ENCODE assay signal across 32 mouse cellular contexts in the genomic region with DNA sequence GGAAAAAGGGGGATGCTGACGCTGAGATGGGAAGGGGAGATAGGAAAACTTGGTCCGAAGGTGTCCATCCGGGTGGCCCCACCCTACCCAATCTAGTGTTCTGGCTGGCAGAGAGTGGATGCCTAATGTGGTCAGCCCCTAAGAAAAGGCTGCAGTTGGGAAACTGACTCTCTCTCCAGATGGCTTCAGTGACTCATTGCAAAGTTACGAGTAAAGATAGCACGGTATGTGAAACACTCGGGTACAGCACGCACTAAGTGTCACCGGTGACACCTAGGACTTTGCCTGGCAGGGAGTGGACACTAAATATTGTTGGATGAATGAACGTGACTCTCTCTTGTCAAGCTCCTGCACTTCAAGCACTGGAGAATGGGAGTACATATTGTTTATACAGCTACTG. TPM values are rescaled to one million over a fixed set of nuclear protein-coding genes. Genes with fewer than 3 reads are reported as not detected.
DNase-seq lines count a peak whose midpoint lies in the region; ATAC-seq and TF ChIP-seq lines count a peak whose summit lies in the region.
"Had no signal": no experiment of that assay in that cellular context is flagged by ENCODE, and none has a peak within 500 bp of the region (broad histone marks: within the 10 kb centered on the region; RNA-seq: fewer than 3 reads in every experiment).

No protein-coding gene starts in this region.

- no peak for DNase-seq in heart, embryonic 10.5 days (ENCODE audit: low spot score)
- DNase-seq in heart, postnatal 0 days (ENCODE audit: low spot score): peak; percentile 51
- DNase-seq in heart, adult 9 months (ENCODE audit: low spot score in 2 of 2): no peak
- DNase-seq in thymus, postnatal 25 days: no peak
- DNase-seq: adrenal gland, postnatal 10 days; adrenal gland, postnatal 36 days; cerebellum, adult 11 months; cerebellum, adult 2 months; cerebellum, adult 9-11 months; cerebellum, postnatal 25 days; forebrain, postnatal 0 days; gastrocnemius, postnatal 10 days; gastrocnemius, postnatal 36 days; kidney, adult 11 months; kidney, adult 8-10 months had no signal

- H3K79me2 ChIP-seq in myocyte (ENCODE audit: control insufficient read depth, insufficient read depth): no peaks in the 10 kb centered on the region

- 0 out of 4 replicates have a peak overlapping the region, but pooled peaks have one; percentile 37 to 47 for H3K27ac ChIP-seq in heart, embryonic 14.5 days (replicated peaks in 1 of 2; ENCODE audit: control insufficient read depth in 1 of 2, insufficient read depth in 1 of 2, low read depth in 2 of 2, low read length in 2 of 2)
- H3K27ac ChIP-seq in heart, embryonic 10.5 days: no peak overlapping the region
- H3K27ac ChIP-seq in heart, postnatal 0 days (ENCODE audit: low read depth): peak overlapping the region; percentile 66
- H3K27ac ChIP-seq: embryonic facial prominence, embryonic 12.5 days; embryonic facial prominence, embryonic 15.5 days; heart, embryonic 13.5 days; hindbrain, embryonic 12.5 days; intestine, embryonic 15.5 days had no signal

- no peak overlapping the region for H3ac ChIP-seq in myocyte (ENCODE audit: control insufficient read depth, insufficient read length)

- no peaks in the 10 kb centered on the region for H3K36me3 ChIP-seq in heart, embryonic 14.5 days (ENCODE audit: control insufficient read depth, insufficient read depth, low read length)
- no peaks in the 10 kb centered on the region for H3K36me3 ChIP-seq in heart, embryonic 10.5 days
- no peaks in the 10 kb centered on the region for H3K36me3 ChIP-seq in heart, postnatal 0 days (replicated peaks; ENCODE audit: control insufficient read depth, insufficient read depth, low read length)
- H3K36me3 ChIP-seq in myocyte (ENCODE audit: control insufficient read depth, insufficient read depth): no peaks in the 10 kb centered on the region
- H3K36me3 ChIP-seq: embryonic facial prominence, embryonic 12.5 days; embryonic facial prominence, embryonic 15.5 days; heart, embryonic 13.5 days; hindbrain, embryonic 12.5 days; intestine, embryonic 15.5 days had no signal

- peaks cover 33% of the 10 kb centered on the region in 2 experiments for H3K4me1 ChIP-seq in heart, embryonic 14.5 days (ENCODE audit: control insufficient read depth in 2 of 2, insufficient read depth in 2 of 2, low read length in 2 of 2)
- H3K4me1 ChIP-seq in heart, embryonic 10.5 days: peaks cover 35% of the 10 kb centered on the region
- peaks cover 24% of the 10 kb centered on the region for H3K4me1 ChIP-seq in heart, postnatal 0 days (ENCODE audit: control insufficient read depth, insufficient read depth)

- no peak for TF ChIP-seq POLR2A in myocyte (IDR thresholded peaks at IDR 0.05; ENCODE audit: insufficient read length, low read depth)

- TF ChIP-seq CTCF in heart, postnatal 0 days (IDR thresholded peaks at IDR 0.05; ENCODE audit: low read depth): no peak

- peaks cover 12% of the 10 kb centered on the region; the same call in 1 of the 2 replicates for H3K27me3 ChIP-seq in heart, embryonic 14.5 days (ENCODE audit: control insufficient read depth, insufficient read depth, low read length)
- peaks cover 47% of the 10 kb centered on the region for H3K27me3 ChIP-seq in heart, embryonic 10.5 days (ENCODE audit: insufficient read depth, poor library complexity, severe bottlenecking)
- 0 out of 2 replicates have a peak, but pooled peaks cover under 1% of the 10 kb centered on the region for H3K27me3 ChIP-seq in heart, postnatal 0 days (ENCODE audit: control insufficient read depth, insufficient read depth, low read length)
- peaks cover 36% of the 10 kb centered on the region for H3K27me3 ChIP-seq in myocyte (ENCODE audit: control insufficient read depth, insufficient read depth, insufficient read length)

- peak; percentile 30; the same call in 1 of the 2 replicates for TF ChIP-seq EP300 in heart, postnatal 0 days (IDR thresholded peaks at IDR 0.05; ENCODE audit: low read depth)

- H3K9me3 ChIP-seq in heart, embryonic 14.5 days (ENCODE audit: control insufficient read depth, low read length): no peaks in the 10 kb centered on the region
- no peaks in the 10 kb centered on the region for H3K9me3 ChIP-seq in heart, embryonic 10.5 days
- H3K9me3 ChIP-seq in heart, postnatal 0 days (replicated peaks; ENCODE audit: control insufficient read depth, low read length): no peaks in the 10 kb centered on the region
- H3K9me3 ChIP-seq: embryonic facial prominence, embryonic 12.5 days; embryonic facial prominence, embryonic 15.5 days; heart, embryonic 13.5 days; hindbrain, embryonic 12.5 days; intestine, embryonic 15.5 days had no signal

- ATAC-seq in heart, embryonic 14.5 days (ENCODE audit: insufficient number of reproducible peaks, insufficient read depth, low FRiP score, low read depth): no peak
- peak; percentile 78 for ATAC-seq in heart, postnatal 0 days (ENCODE audit: insufficient read depth, low read depth)
- ATAC-seq: activated CD4-positive, CD25-positive, alpha-beta regulatory T cell, adult 4 months; forebrain, embryonic 14.5 days; forebrain, postnatal 0 days; hindbrain, embryonic 16.5 days; intestine, embryonic 15.5 days had no signal

- no peak overlapping the region for H3K4me2 ChIP-seq in heart, embryonic 14.5 days (ENCODE audit: low read length)
- no peak overlapping the region for H3K4me2 ChIP-seq in heart, postnatal 0 days (ENCODE audit: low read depth, low read length)
- H3K4me2 ChIP-seq in myocyte (ENCODE audit: low read depth): peak overlapping the region; percentile 8
- H3K4me2 ChIP-seq: embryonic facial prominence, embryonic 12.5 days; embryonic facial prominence, embryonic 15.5 days; heart, embryonic 13.5 days; hindbrain, embryonic 12.5 days; intestine, embryonic 15.5 days had no signal

- H3K4me3 ChIP-seq in heart, embryonic 14.5 days (ENCODE audit: control insufficient read depth in 1 of 2, insufficient read depth in 1 of 2, low read depth in 1 of 2, low read length in 2 of 2): no peak overlapping the region
- no peak overlapping the region for H3K4me3 ChIP-seq in heart, embryonic 10.5 days
- H3K4me3 ChIP-seq in heart, postnatal 0 days (ENCODE audit: low read depth, low read length): no peak overlapping the region
- no peak overlapping the region for H3K4me3 ChIP-seq in myocyte
- H3K4me3 ChIP-seq: embryonic facial prominence, embryonic 12.5 days; embryonic facial prominence, embryonic 15.5 days; heart, embryonic 13.5 days; hindbrain, embryonic 12.5 days; intestine, embryonic 15.5 days had no signal

- no peak overlapping the region for H3K9ac ChIP-seq in heart, embryonic 14.5 days (ENCODE audit: low read length)
- no peak overlapping the region for H3K9ac ChIP-seq in heart, postnatal 0 days (replicated peaks; ENCODE audit: low read depth, low read length)
- H3K9ac ChIP-seq: embryonic facial prominence, embryonic 12.5 days; embryonic facial prominence, embryonic 15.5 days; forebrain, postnatal 0 days; heart, embryonic 13.5 days; hindbrain, embryonic 12.5 days; intestine, embryonic 15.5 days had no signal

- 44% methylated on average over 9 of the region's 9 CpGs for WGBS in heart, embryonic 14.5 days
- 74% methylated on average over 9 of the region's 9 CpGs for WGBS in heart, embryonic 10.5 days
- WGBS in heart, postnatal 0 days: 41% methylated on average over 9 of the region's 9 CpGs

TF ChIP-seq in myocyte, 11 proteins besides CTCF, POLR2A, EP300 and RAD21:
- no peak for TF ChIP-seq TCF12 (IDR thresholded peaks at IDR 0.05; ENCODE audit: insufficient read depth, poor library complexity, severe bottlenecking)
- TF ChIP-seq MYOG (IDR thresholded peaks at IDR 0.05; ENCODE audit: control insufficient read depth in 1 of 3, insufficient read depth in 1 of 3, insufficient read length in 2 of 3, low read depth in 2 of 3): peak in 1 of 3 experiments; percentile 32
- no peak for TF ChIP-seq CEBPB (IDR thresholded peaks at IDR 0.05; ENCODE audit: insufficient read depth, poor library complexity, severe bottlenecking)

RNA-seq across cellular contexts. Expression of a gene that starts 12.7 kb away (rescaled TPM):
- polyA plus RNA-seq in heart, embryonic 14.5 days (2014; fragmentation: Nextera tagmentation; extraction: Ambion mirVana): 0.19 and 0.20 TPM in 2 replicates
- 0.10 and 0.35 TPM in 2 replicates for polyA plus RNA-seq in heart, embryonic 10.5 days (2016; fragmentation: Nextera tagmentation; extraction: Ambion mirVana)
- 0.04 and 1.5 TPM in 2 replicates for total RNA-seq in heart, postnatal 0 days (2014; rRNA removed; ENCODE audit: low replicate concordance)
- 0.03 and 0.08 TPM in 2 replicates for polyA plus RNA-seq in heart, postnatal 0 days (2015; fragmentation: Nextera tagmentation; extraction: Ambion mirVana)
- polyA plus RNA-seq in myocyte (2012; fragmentation: generic; extraction: Trizol): 0.01 TPM
- total RNA-seq: adrenal gland, adult 18-20 months; common myeloid progenitor, adult 5-6 weeks; granulocyte monocyte progenitor cell, adult 5-6 weeks; hematopoietic stem cell, adult 5-6 weeks had no signal
- polyA plus RNA-seq: activated CD4-positive, CD25-positive, alpha-beta regulatory T cell, adult 4 months had no signal

RNA-seq across cellular contexts. Expression of a gene that starts 33.3 kb away (rescaled TPM):
- polyA plus RNA-seq in heart, embryonic 14.5 days (2014; fragmentation: Nextera tagmentation; extraction: Ambion mirVana): not detected in 2 replicates
- polyA plus RNA-seq in heart, embryonic 10.5 days (2016; fragmentation: Nextera tagmentation; extraction: Ambion mirVana): 0.20 TPM in 1 of 2 replicates, not detected in the other
- not detected in 2 replicates for total RNA-seq in heart, postnatal 0 days (2014; rRNA removed; ENCODE audit: low replicate concordance)
- polyA plus RNA-seq in heart, postnatal 0 days (2015; fragmentation: Nextera tagmentation; extraction: Ambion mirVana): not detected in 2 replicates
- polyA plus RNA-seq in myocyte (2012; fragmentation: generic; extraction: Trizol): not detected
- total RNA-seq: adrenal gland, adult 18-20 months; adrenal gland, postnatal 10 days; adrenal gland, postnatal 36 days; common myeloid progenitor, adult 5-6 weeks; ES-E14; forebrain, postnatal 0 days; gastrocnemius, adult 18-20 months; gastrocnemius, postnatal 10 days; gastrocnemius, postnatal 36 days; granulocyte monocyte progenitor cell, adult 5-6 weeks; heart, adult 8-10 months; hematopoietic stem cell, adult 5-6 weeks had no signal
- polyA plus RNA-seq: activated CD4-positive, CD25-positive, alpha-beta regulatory T cell, adult 4 months; cerebellum, adult 2 months; embryonic facial prominence, embryonic 12.5 days; forebrain, embryonic 14.5 days; intestine, embryonic 15.5 days had no signal

RNA-seq across cellular contexts. Expression of a gene that starts 49.5 kb away (rescaled TPM):
- 38.8 and 42.5 TPM in 2 replicates for polyA plus RNA-seq in heart, embryonic 14.5 days (2014; fragmentation: Nextera tagmentation; extraction: Ambion mirVana)
- polyA plus RNA-seq in heart, embryonic 10.5 days (2016; fragmentation: Nextera tagmentation; extraction: Ambion mirVana): 53.0 and 63.6 TPM in 2 replicates
- total RNA-seq in heart, postnatal 0 days (2014; rRNA removed; ENCODE audit: low replicate concordance): 2.6 and 5.5 TPM in 2 replicates
- polyA plus RNA-seq in heart, postnatal 0 days (2015; fragmentation: Nextera tagmentation; extraction: Ambion mirVana): 33.4 and 39.7 TPM in 2 replicates
- 36.2 TPM for polyA plus RNA-seq in myocyte (2012; fragmentation: generic; extraction: Trizol)

RNA-seq across cellular contexts. Expression of a gene that starts 56.6 kb away (rescaled TPM):
- polyA plus RNA-seq in heart, embryonic 14.5 days (2014; fragmentation: Nextera tagmentation; extraction: Ambion mirVana): 6.8 and 7.0 TPM in 2 replicates
- 3.9 and 5.4 TPM in 2 replicates for polyA plus RNA-seq in heart, embryonic 10.5 days (2016; fragmentation: Nextera tagmentation; extraction: Ambion mirVana)
- total RNA-seq in heart, postnatal 0 days (2014; rRNA removed; ENCODE audit: low replicate concordance): 7.1 and 14.5 TPM in 2 replicates
- 6.2 and 6.5 TPM in 2 replicates for polyA plus RNA-seq in heart, postnatal 0 days (2015; fragmentation: Nextera tagmentation; extraction: Ambion mirVana)
- polyA plus RNA-seq in myocyte (2012; fragmentation: generic; extraction: Trizol): 110 TPM
